Mouse (Mus musculus) hindbrain, embryonic 16.5 days (tissue): Measurements from ENCODE around the gene Pla2g7. TPM values are rescaled to one million over a fixed set of nuclear protein-coding genes. Genes with fewer than 3 reads are reported as not detected.

ENCODE experiments used
- ATAC-seq: fragments of 200-750 bp; cut with Nextera tagmentation; 2 replicates; pipeline ENCODE4 v1.8.0; 2017; ENCODE audit warnings: moderate TSS enrichment, moderate library complexity
- H3K27ac ChIP-seq: fragments of 300-500 bp; sonication (generic); 2 replicates; pipeline ENCODE4 v1.5.1; 2014; ENCODE audit warnings: low read depth, mild to moderate bottlenecking, control low read depth, low read length, moderate library complexity
- H3K27me3 ChIP-seq: fragments of 300-500 bp; sonication (generic); replicated peaks from 2 replicates; pipeline ENCODE4 v1.6.1; 2014; ENCODE audit warnings: low read length; ENCODE audit not compliant: control insufficient read depth, insufficient read depth
- H3K36me3 ChIP-seq: fragments of 300-500 bp; sonication (generic); 2 replicates; pipeline ENCODE4 v1.6.1; 2014; ENCODE audit warnings: mild to moderate bottlenecking, low read length, moderate library complexity, mixed read lengths; ENCODE audit not compliant: control insufficient read depth, insufficient read depth
- H3K4me1 ChIP-seq: fragments of 300-500 bp; sonication (generic); 2 replicates; pipeline ENCODE4 v1.6.1; 2014; ENCODE audit warnings: low read depth, low read length; ENCODE audit not compliant: control insufficient read depth, insufficient read depth
- H3K4me2 ChIP-seq: fragments of 300-500 bp; sonication (generic); 2 replicates; pipeline ENCODE4 v1.6.1; 2014; ENCODE audit warnings: mild to moderate bottlenecking, low read length, control low read depth, moderate library complexity
- H3K4me3 ChIP-seq: fragments of 300-500 bp; sonication (generic); 2 replicates; pipeline ENCODE4 v1.5.1; 2014; ENCODE audit warnings: mild to moderate bottlenecking, low read length, control low read depth, moderate library complexity
- H3K9ac ChIP-seq: fragments of 300-500 bp; sonication (generic); 2 replicates; pipeline ENCODE4 v1.6.1; 2014; ENCODE audit warnings: low read depth, mild to moderate bottlenecking, control low read depth, low read length, moderate library complexity
- H3K9me3 ChIP-seq: fragments of 300-500 bp; sonication (generic); 2 replicates; pipeline ENCODE4 v1.6.1; 2014; ENCODE audit warnings: mild to moderate bottlenecking, low read length, moderate library complexity; ENCODE audit not compliant: control insufficient read depth
- WGBS: fragments of 180-500 bp; shearing (Covaris S2); extraction: QIAGEN DNeasy Blood & Tissue Kit; methylation state at CpG from one replicate; pipeline ENCODE4 v1.1.7; 2014; 5-methylcytosine and 5-hydroxymethylcytosine counted together
- polyA plus RNA-seq: library from polyadenylated mRNA; unstranded; fragments of >200 nt; fragmentation: Nextera tagmentation; extraction: Ambion mirVana; gene quantifications from 2 replicates; pipeline ENCODE4 v1.2.1, GENCODE M21; 2015

Pla2g7 gene
- polyA plus RNA-seq, 1 experiment from 2014 or later = 226 TPM

DNA sequence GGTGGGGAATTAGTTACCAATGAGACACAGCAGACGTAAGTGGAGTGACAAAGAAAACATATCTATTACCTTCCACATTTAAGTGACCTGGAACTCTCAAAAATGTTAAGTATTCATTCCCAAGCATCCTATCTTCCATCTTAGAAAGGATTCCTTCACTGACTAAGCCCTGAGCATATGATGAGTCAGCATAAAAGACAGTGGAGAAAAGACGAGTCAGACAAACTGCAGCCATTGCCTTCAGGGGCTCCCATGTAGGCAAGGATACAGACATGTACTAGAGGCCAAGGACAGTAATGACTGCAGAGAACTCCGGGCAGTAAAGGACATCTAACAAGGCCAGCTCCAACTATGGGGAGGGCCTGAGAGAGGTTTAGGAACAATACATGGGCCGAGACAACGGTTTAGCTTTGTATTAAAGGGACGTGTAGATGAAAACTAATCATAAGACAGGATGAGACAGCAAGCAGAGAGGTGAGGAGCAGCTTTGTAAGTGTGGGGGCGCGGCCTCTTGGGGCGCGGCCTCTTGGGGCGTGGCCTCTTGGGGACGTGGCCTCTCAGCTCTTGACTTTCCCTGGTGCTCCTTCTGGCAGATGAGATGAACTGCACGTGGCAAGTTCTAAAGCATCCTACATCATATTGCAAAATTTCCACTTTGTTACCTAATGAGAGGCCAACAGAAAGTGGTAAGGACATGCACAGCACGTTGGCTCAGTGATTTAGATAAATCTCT, 83.6 kb downstream of the Pla2g7 start:
- no peak overlapping the region for H3K9ac ChIP-seq
- no peak overlapping the region for H3K4me3 ChIP-seq
- no peak overlapping the region for H3K27ac ChIP-seq
- H3K4me2 ChIP-seq = no peak overlapping the region
- ATAC-seq = peak; percentile 39; the same call in 1 of the 2 replicates
- H3K27me3 ChIP-seq = no peaks in the 10 kb centered on the region
- H3K9me3 ChIP-seq = no peaks in the 10 kb centered on the region
- peaks cover 34% of the 10 kb centered on the region for H3K36me3 ChIP-seq
- WGBS = 69% methylated on average over 14 of the region's 14 CpGs
- no peaks in the 10 kb centered on the region for H3K4me1 ChIP-seq

Other genes with a start within 250 kb of the Pla2g7 start
- gene Adgrf5, start 207.6 kb upstream of the Pla2g7 start, polyA plus RNA-seq = 8.0 and 10.4 TPM in 2 replicates
- gene Mep1a, start 65.3 kb upstream of the Pla2g7 start, polyA plus RNA-seq = 0.06 and 0.20 TPM in 2 replicates
- 1.1 and 1.3 TPM in 2 replicates for gene Ankrd66, start 24.5 kb upstream of the Pla2g7 start, polyA plus RNA-seq
- gene Tdrd6, start 62.2 kb downstream of the Pla2g7 start, polyA plus RNA-seq = 0.46 and 0.79 TPM in 2 replicates
- 97.4 and 99.1 TPM in 2 replicates for gene Slc25a27, start 99.1 kb downstream of the Pla2g7 start, polyA plus RNA-seq
- 15.1 and 16.0 TPM in 2 replicates for gene Cyp39a1, start 99.3 kb downstream of the Pla2g7 start, polyA plus RNA-seq
- 136 and 147 TPM in 2 replicates for gene Rcan2, start 233.3 kb downstream of the Pla2g7 start, polyA plus RNA-seq